In genomic region chr9:46154469-46154868, GRCm38 (mm10) we compare ENCODE assay signal across 25 mouse cellular contexts.
DNase-seq lines count a peak whose midpoint lies in the region; ATAC-seq and TF ChIP-seq lines count a peak whose summit lies in the region.
"Had no signal": no experiment of that assay in that cellular context is flagged by ENCODE, and none has a peak within 500 bp of the region (broad histone marks: within the 10 kb centered on the region; RNA-seq: fewer than 3 reads in every experiment).

No protein-coding gene starts in this region.

- ATAC-seq in inflammation-experienced regulatory T-cells, adult 6 months = peak; percentile 73
- ATAC-seq: forebrain, postnatal 0 days; hindbrain, postnatal 0 days; liver, postnatal 0 days; midbrain, embryonic 15.5 days had no signal

- no peak overlapping the region for H3K4me3 ChIP-seq in layer of hippocampus, adult 2 months
- H3K4me3 ChIP-seq: embryonic facial prominence, embryonic 12.5 days; heart, embryonic 12.5 days; hindbrain, embryonic 10.5 days; kidney, embryonic 15.5 days; limb, embryonic 12.5 days; megakaryocyte, embryonic 14.5 days; midbrain, embryonic 15.5 days; neural tube, embryonic 13.5 days had no signal

- TF ChIP-seq CTCF in layer of hippocampus, adult 2 months (conservative IDR thresholded peaks at IDR 0.05) = no peak

- peak overlapping the region; percentile 37; the same call in 1 of the 2 replicates for H3K27ac ChIP-seq in layer of hippocampus, adult 2 months
- H3K27ac ChIP-seq: embryonic facial prominence, embryonic 12.5 days; hindbrain, embryonic 10.5 days; hindbrain, postnatal 0 days; kidney, embryonic 15.5 days; limb, embryonic 12.5 days; midbrain, embryonic 15.5 days; neural tube, embryonic 13.5 days had no signal

- no peak for DNase-seq in layer of hippocampus, adult 2 months (ENCODE audit: low spot score in 2 of 2)
- DNase-seq in layer of hippocampus, adult 18-20 months (ENCODE audit: low spot score in 2 of 2) = no peak
- peak; percentile 59 for DNase-seq in thymus, postnatal 0 days (ENCODE audit: low spot score)
- no peak for DNase-seq in thymus, postnatal 36 days
- DNase-seq in cerebellum, adult 18-20 months = no peak
- no peak for DNase-seq in retina, embryonic 14.5 days (ENCODE audit: low spot score)
- DNase-seq: adrenal gland, adult 2 months; cerebellum, adult 11-12 months; cerebellum, postnatal 14 days; forebrain, postnatal 0 days; gastrocnemius, postnatal 25 days; heart, adult 18-20 months; heart, postnatal 10 days; kidney, adult 11 months; liver, postnatal 0 days had no signal
